Mouse (Mus musculus) embryonic facial prominence, embryonic 12.5 days (tissue): Measurements from ENCODE around the gene Thrap3. TPM values are rescaled to one million over a fixed set of nuclear protein-coding genes. Genes with fewer than 3 reads are reported as not detected.

Source experiments
- ATAC-seq: fragments of 200-750 bp; cut with Nextera tagmentation; 2 replicates; pipeline ENCODE4 v1.8.0; 2017; ENCODE audit not compliant: insufficient number of reproducible peaks, insufficient read depth, low FRiP score, low TSS enrichment
- H3K27ac ChIP-seq: fragments of 300-500 bp; sonication (generic); 2 replicates; pipeline ENCODE4 v1.5.1; 2016; ENCODE audit warnings: mild to moderate bottlenecking
- H3K27me3 ChIP-seq: fragments of 300-500 bp; sonication (generic); 2 replicates; pipeline ENCODE4 v1.6.1; 2016; ENCODE audit warnings: mild to moderate bottlenecking, moderate library complexity
- H3K36me3 ChIP-seq: fragments of 300-500 bp; sonication (generic); 2 replicates; pipeline ENCODE4 v1.6.1; 2016; ENCODE audit warnings: mild to moderate bottlenecking
- H3K4me1 ChIP-seq: fragments of 300-500 bp; sonication (generic); 2 replicates; pipeline ENCODE4 v1.6.1; 2016
- H3K4me2 ChIP-seq: fragments of 300-500 bp; sonication (generic); replicated peaks from 2 replicates; pipeline ENCODE4 v1.6.1; 2016; ENCODE audit warnings: mild to moderate bottlenecking, moderate library complexity
- H3K4me3 ChIP-seq: fragments of 300-500 bp; sonication (generic); 2 replicates; pipeline ENCODE4 v1.5.1; 2016; ENCODE audit warnings: mild to moderate bottlenecking
- H3K9ac ChIP-seq: fragments of 300-500 bp; sonication (generic); 2 replicates; pipeline ENCODE4 v1.6.1; 2016; ENCODE audit warnings: mild to moderate bottlenecking, moderate library complexity
- H3K9me3 ChIP-seq: fragments of 300-500 bp; sonication (generic); 2 replicates; pipeline ENCODE4 v1.6.1; 2016; ENCODE audit warnings: mild to moderate bottlenecking, moderate library complexity
- WGBS: fragments of 180-500 bp; shearing (Covaris S2); methylation state at CpG from one replicate; pipeline ENCODE4 v1.1.7; 2016; 5-methylcytosine and 5-hydroxymethylcytosine counted together
- polyA plus RNA-seq: library from polyadenylated mRNA; unstranded; fragments of >200 nt; fragmentation: Nextera tagmentation; extraction: Ambion mirVana; gene quantifications from 2 replicates; pipeline ENCODE4 v1.2.1, GENCODE M21; 2016

Thrap3 gene
- polyA plus RNA-seq, 1 experiment from 2014 or later: 298 TPM

GRCm38 (mm10) chr4:126161986-126162385 lies 40.6 kb downstream of the Thrap3 start:
- H3K9ac ChIP-seq: peak overlapping the region; percentile 67; the same call in 1 of the 2 replicates
- 0 out of 2 replicates have a peak overlapping the region, but pooled peaks have one; percentile 37 for H3K27ac ChIP-seq
- peaks cover 16% of the 10 kb centered on the region for H3K36me3 ChIP-seq
- no peaks in the 10 kb centered on the region for H3K27me3 ChIP-seq
- WGBS: 43% methylated on average over 9 of the region's 9 CpGs
- H3K4me3 ChIP-seq: peak overlapping the region; percentile 49
- peaks cover 9% of the 10 kb centered on the region for H3K4me1 ChIP-seq
- peak overlapping the region; percentile 91 for H3K4me2 ChIP-seq
- peak; percentile 8; the same call in 1 of the 2 replicates for ATAC-seq
- H3K9me3 ChIP-seq: no peaks in the 10 kb centered on the region

GRCm38 (mm10) chr4:126161456-126161855 lies 41.1 kb downstream of the Thrap3 start:
- H3K9me3 ChIP-seq: no peaks in the 10 kb centered on the region
- no peak for ATAC-seq
- H3K4me2 ChIP-seq: no peak overlapping the region
- H3K36me3 ChIP-seq: peaks cover 11% of the 10 kb centered on the region
- no peak overlapping the region for H3K9ac ChIP-seq
- no peak overlapping the region for H3K4me3 ChIP-seq
- no peak overlapping the region for H3K27ac ChIP-seq
- no peaks in the 10 kb centered on the region for H3K27me3 ChIP-seq
- WGBS: 83% methylated on average over 6 of the region's 6 CpGs
- H3K4me1 ChIP-seq: peaks cover 9% of the 10 kb centered on the region

GRCm38 (mm10) chr4:126160981-126161380 lies 41.6 kb downstream of the Thrap3 start:
- Histone ChIP-seq H3K36me3 (peaks cover 6% of the 10 kb centered on the region), H3K27ac (no peak overlapping the region), H3K27me3 (no peaks in the 10 kb centered on the region), H3K4me2 (no peak overlapping the region), H3K9me3 (no peaks in the 10 kb centered on the region), H3K9ac (no peak overlapping the region), H3K4me1 (peaks cover 12% of the 10 kb centered on the region), H3K4me3 (no peak overlapping the region)
- no peak for ATAC-seq
- 85% methylated on average over 8 of the region's 8 CpGs for WGBS

- Histone ChIP-seq H3K9me3 (no peaks in the 10 kb centered on the region), H3K4me3 (no peak overlapping the region), H3K4me1 (peaks cover 21% of the 10 kb centered on the region), H3K27ac (no peak overlapping the region), H3K36me3 (no peaks in the 10 kb centered on the region), H3K9ac (no peak overlapping the region), H3K4me2 (no peak overlapping the region), H3K27me3 (no peaks in the 10 kb centered on the region)
- WGBS: 77% methylated on average over 8 of the region's 8 CpGs
- ATAC-seq: no peak
These were observed 43.1 kb downstream of the Thrap3 start for GRCm38 (mm10) chr4:126159455-126159854.

GRCm38 (mm10) chr4:126157562-126157961 lies 45.0 kb downstream of the Thrap3 start:
- no peak overlapping the region for H3K4me2 ChIP-seq
- 90% methylated on average over 6 of the region's 6 CpGs for WGBS
- no peaks in the 10 kb centered on the region for H3K9me3 ChIP-seq
- no peak overlapping the region for H3K27ac ChIP-seq
- H3K36me3 ChIP-seq: 0 out of 2 replicates have a peak, but pooled peaks cover 4% of the 10 kb centered on the region
- H3K4me1 ChIP-seq: peaks cover 12% of the 10 kb centered on the region
- no peak overlapping the region for H3K9ac ChIP-seq
- ATAC-seq: no peak
- no peak overlapping the region for H3K4me3 ChIP-seq
- no peaks in the 10 kb centered on the region for H3K27me3 ChIP-seq

- no peaks in the 10 kb centered on the region for H3K27me3 ChIP-seq
- 63% methylated on average over 5 of the region's 5 CpGs for WGBS
- no peaks in the 10 kb centered on the region for H3K9me3 ChIP-seq
- H3K4me3 ChIP-seq: no peak overlapping the region
- no peak overlapping the region for H3K27ac ChIP-seq
- no peak for ATAC-seq
- H3K36me3 ChIP-seq: 0 out of 2 replicates have a peak, but pooled peaks cover 7% of the 10 kb centered on the region
- H3K4me2 ChIP-seq: no peak overlapping the region
- no peak overlapping the region for H3K9ac ChIP-seq
- H3K4me1 ChIP-seq: peaks cover 12% of the 10 kb centered on the region
These were observed 45.9 kb downstream of the Thrap3 start for GRCm38 (mm10) chr4:126156617-126157016.

GRCm38 (mm10) chr4:126155869-126156268 lies 46.7 kb downstream of the Thrap3 start:
- Histone ChIP-seq H3K4me3 (no peak overlapping the region), H3K4me2 (no peak overlapping the region), H3K4me1 (peaks cover 19% of the 10 kb centered on the region), H3K36me3 (0 out of 2 replicates have a peak, but pooled peaks cover 7% of the 10 kb centered on the region), H3K27me3 (no peaks in the 10 kb centered on the region), H3K9ac (no peak overlapping the region), H3K27ac (peak overlapping the region; percentile 90), H3K9me3 (no peaks in the 10 kb centered on the region)
- ATAC-seq: peak; percentile 12; the same call in 1 of the 2 replicates
- 44% methylated on average over 2 of the region's 2 CpGs for WGBS

GRCm38 (mm10) chr4:126155183-126155582 lies 47.4 kb downstream of the Thrap3 start:
- Histone ChIP-seq H3K4me3 (no peak overlapping the region), H3K4me2 (no peak overlapping the region), H3K27ac (peak overlapping the region; percentile 90), H3K9ac (no peak overlapping the region), H3K9me3 (no peaks in the 10 kb centered on the region), H3K4me1 (peaks cover 24% of the 10 kb centered on the region), H3K36me3 (0 out of 2 replicates have a peak, but pooled peaks cover 7% of the 10 kb centered on the region), H3K27me3 (no peaks in the 10 kb centered on the region)
- ATAC-seq: no peak
- 43% methylated on average over 4 of the region's 4 CpGs for WGBS

- no peak overlapping the region for H3K4me2 ChIP-seq
- no peak for ATAC-seq
- H3K4me3 ChIP-seq: no peak overlapping the region
- 0 out of 2 replicates have a peak, but pooled peaks cover 7% of the 10 kb centered on the region for H3K36me3 ChIP-seq
- no peak overlapping the region for H3K27ac ChIP-seq
- 59% methylated on average over 14 of the region's 14 CpGs for WGBS
- peaks cover 40% of the 10 kb centered on the region for H3K4me1 ChIP-seq
- no peaks in the 10 kb centered on the region for H3K9me3 ChIP-seq
- H3K27me3 ChIP-seq: no peaks in the 10 kb centered on the region
- no peak overlapping the region for H3K9ac ChIP-seq
These were observed 49.7 kb downstream of the Thrap3 start for GRCm38 (mm10) chr4:126152864-126153263.

- Histone ChIP-seq H3K4me2 (no peak overlapping the region), H3K9ac (0 out of 2 replicates have a peak overlapping the region, but pooled peaks have one; percentile 11), H3K4me3 (no peak overlapping the region), H3K4me1 (peaks cover 46% of the 10 kb centered on the region), H3K27me3 (no peaks in the 10 kb centered on the region), H3K27ac (peak overlapping the region; percentile 95; the same call in 1 of the 2 replicates), H3K9me3 (no peaks in the 10 kb centered on the region), H3K36me3 (0 out of 2 replicates have a peak, but pooled peaks cover 7% of the 10 kb centered on the region)
- 81% methylated on average over 16 of the region's 16 CpGs for WGBS
- ATAC-seq: no peak
These were observed 50.7 kb downstream of the Thrap3 start for GRCm38 (mm10) chr4:126151701-126152440.

- ATAC-seq: no peak
- Histone ChIP-seq H3K4me1 (peaks cover 46% of the 10 kb centered on the region), H3K9ac (peak overlapping the region; percentile 2; the same call in 1 of the 2 replicates), H3K9me3 (no peaks in the 10 kb centered on the region), H3K4me2 (peak overlapping the region; percentile 92), H3K27me3 (no peaks in the 10 kb centered on the region), H3K4me3 (peak overlapping the region; percentile 55), H3K27ac (peak overlapping the region; percentile 95), H3K36me3 (0 out of 2 replicates have a peak, but pooled peaks cover 7% of the 10 kb centered on the region)
- 24% methylated on average over 6 of the region's 6 CpGs for WGBS
These were observed 51.6 kb downstream of the Thrap3 start for GRCm38 (mm10) chr4:126150949-126151320.
